Mouse (Mus musculus): ENCODE measurements around the gene Tcf25. TPM values are rescaled to one million over a fixed set of nuclear protein-coding genes. Genes with fewer than 3 reads are reported as not detected.
A peak's percentile ranks its signal among the peaks of the same experiment; 100 is the strongest.
"Not testable (repeated sequence)": the region's sequence is repeated elsewhere in the genome, so short reads cannot be mapped to it uniquely, and the experiment has no call there.

Tcf25 gene
- polyA plus RNA-seq, 1 experiment from 2014 or later, result 50.6 TPM

DNA sequence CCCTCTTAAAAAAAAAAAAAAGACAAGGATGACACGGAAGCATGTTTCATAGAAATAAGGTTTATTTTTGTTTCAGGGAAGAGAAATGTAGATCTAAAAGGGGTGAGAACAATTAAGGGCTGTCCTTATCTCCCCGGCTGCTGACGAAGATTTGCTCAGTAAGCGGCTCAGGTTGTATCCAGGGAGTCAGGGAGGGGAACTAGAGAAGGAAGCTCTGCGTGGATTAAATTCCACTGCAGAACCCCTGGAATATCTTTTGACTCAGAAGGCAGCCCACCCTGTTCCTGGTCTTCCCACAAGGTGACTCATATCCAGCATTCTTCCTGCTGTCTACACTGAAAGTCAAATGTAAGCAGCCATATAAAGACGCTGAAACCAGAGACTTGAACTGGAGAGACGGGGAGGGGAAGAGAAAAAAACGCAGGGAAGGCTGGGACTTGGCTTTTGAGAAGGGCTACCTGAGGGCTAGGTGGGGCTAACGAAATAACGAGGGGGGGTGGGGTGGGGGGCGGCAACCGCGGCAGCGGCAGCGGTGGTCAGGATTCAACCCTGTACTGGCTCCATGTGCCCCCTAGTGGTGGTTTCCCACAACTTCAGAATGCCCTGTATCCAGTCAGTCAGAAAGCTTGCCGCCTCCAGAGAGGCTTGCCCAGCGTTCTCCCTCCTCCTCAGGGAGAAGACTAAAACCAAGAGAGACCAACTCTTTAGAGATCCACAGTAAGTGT lies 48.7 kb downstream of the Tcf25 start:
- no peak overlapping the region for H3K27ac ChIP-seq (replicated peaks)
- no peak for ATAC-seq (ENCODE audit: insufficient read depth)
- H3K4me1 ChIP-seq (replicated peaks), result peaks cover 10% of the 10 kb centered on the region
- peak overlapping the region; percentile 18 for H3K9ac ChIP-seq
- WGBS (ENCODE audit: insufficient replicate concordance), result 4% methylated on average over 17 of the region's 17 CpGs
- peak overlapping the region; percentile 36 for H3K4me3 ChIP-seq (replicated peaks)
- H3K36me3 ChIP-seq (replicated peaks), result no peaks in the 10 kb centered on the region
- peaks cover 3% of the 10 kb centered on the region; the same call in 1 of the 2 replicates for H3K27me3 ChIP-seq
- H3K9me3 ChIP-seq (replicated peaks), result peaks cover 9% of the 10 kb centered on the region
- peak overlapping the region; percentile 66 for H3K4me2 ChIP-seq

DNA sequence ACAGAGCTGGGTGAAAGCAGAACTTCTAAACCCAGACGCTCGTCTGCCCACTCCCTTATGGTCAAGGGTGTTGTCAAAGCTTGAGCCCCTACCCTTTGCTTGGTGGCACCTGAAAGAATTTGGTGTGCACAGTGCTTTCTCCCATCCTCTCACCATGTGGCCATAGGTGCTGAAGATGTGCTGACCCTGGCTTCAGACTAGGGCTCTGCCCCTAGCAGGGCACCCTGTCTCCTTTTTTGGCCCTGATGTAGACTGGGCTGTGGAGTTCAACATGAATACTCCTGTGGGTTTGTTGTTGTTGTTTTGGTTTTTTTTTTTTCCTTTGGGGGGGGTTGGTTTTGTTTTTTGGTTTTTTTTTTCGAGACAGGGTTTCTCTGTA lies 49.2 kb downstream of the Tcf25 start:
- H3K9me3 ChIP-seq (replicated peaks), result peaks cover 15% of the 10 kb centered on the region
- peaks cover 8% of the 10 kb centered on the region for H3K4me1 ChIP-seq (replicated peaks)
- peaks cover 3% of the 10 kb centered on the region; the same call in 1 of the 2 replicates for H3K27me3 ChIP-seq
- WGBS (ENCODE audit: insufficient replicate concordance), result 14% methylated on average over 3 of the region's 3 CpGs
- H3K9ac ChIP-seq, result no peak overlapping the region; the same call in 1 of the 2 replicates
- H3K27ac ChIP-seq (replicated peaks), result no peak overlapping the region
- ATAC-seq (ENCODE audit: insufficient read depth), result no peak
- no peak overlapping the region for H3K4me3 ChIP-seq (replicated peaks)
- H3K4me2 ChIP-seq, result peak overlapping the region; percentile 66
- H3K36me3 ChIP-seq (replicated peaks), result no peaks in the 10 kb centered on the region

GRCm38 (mm10) chr8:123423441-123423840 lies 49.9 kb downstream of the Tcf25 start, which contains the start of gene Def8:
Gene Def8 (plus strand): TSS chr8:123423527.
- Histone ChIP-seq H3K4me2 (peak within 1 kb of the TSS; percentile 66), H3K27ac (replicated peaks) (no peak within 1 kb of the TSS), H3K4me3 (replicated peaks) (peak within 1 kb of the TSS; percentile 36), H3K4me1 (replicated peaks) (peaks cover 8% of the 10 kb centered on the region), H3K9me3 (replicated peaks) (peaks cover 22% of the 10 kb centered on the region), H3K27me3 (peaks cover 3% of the 10 kb centered on the region; the same call in 1 of the 2 replicates), H3K9ac (peak within 1 kb of the TSS; percentile 18; the same call in 1 of the 2 replicates), H3K36me3 (replicated peaks) (no peaks in the 10 kb centered on the region)
- 58% methylated on average over 7 of the region's 7 CpGs for WGBS (ENCODE audit: insufficient replicate concordance)
- no peak for ATAC-seq (ENCODE audit: insufficient read depth)

DNA sequence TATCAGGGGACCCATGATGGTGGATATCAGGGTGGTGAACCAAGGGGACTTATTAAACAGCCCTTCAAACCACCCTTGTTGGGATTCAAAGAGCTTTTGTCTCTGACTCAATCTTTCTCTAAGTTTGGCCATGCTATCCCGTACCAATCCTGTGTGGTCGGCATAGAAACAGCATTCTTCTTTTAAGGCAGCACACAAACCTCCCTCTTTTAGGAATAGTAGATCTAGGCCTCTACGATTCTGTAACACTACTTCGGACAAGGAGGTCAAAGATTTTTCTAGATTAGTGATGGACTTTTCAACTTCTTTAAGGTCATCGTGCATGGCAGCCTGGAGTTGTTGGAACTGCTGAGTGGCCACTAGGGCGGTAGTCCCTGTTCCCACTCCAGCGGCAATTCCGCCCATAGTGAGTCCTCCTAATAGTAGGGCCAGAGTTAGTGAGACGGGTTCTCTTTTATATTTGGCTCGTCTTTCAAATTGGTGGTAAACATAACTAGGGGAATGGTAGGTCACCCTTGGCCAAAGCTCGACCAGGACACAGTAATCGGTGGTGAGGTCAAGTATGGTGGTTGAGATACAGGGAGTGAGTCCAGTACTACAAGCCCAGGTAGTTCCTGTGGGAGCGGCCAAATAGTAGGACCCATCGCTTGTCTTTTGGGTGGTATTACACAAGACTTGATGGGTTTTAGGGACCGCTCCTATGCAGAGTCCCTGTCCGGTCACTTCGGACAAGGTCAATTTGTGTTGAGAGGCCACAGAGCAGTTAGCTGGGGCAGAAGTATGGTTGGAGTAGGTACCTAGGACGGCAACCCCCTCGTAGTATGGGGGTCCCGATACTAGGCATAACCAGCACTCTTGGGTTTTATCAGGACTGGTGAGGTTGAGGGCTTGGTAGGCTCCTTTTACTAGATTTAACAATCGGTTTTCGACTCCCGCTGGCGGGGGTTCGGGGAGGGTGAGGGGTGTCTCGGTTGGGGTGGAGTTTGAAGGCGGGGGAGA lies 53.3 kb downstream of the Tcf25 start:
- Histone ChIP-seq H3K4me1 (replicated peaks) (peaks cover 8% of the 10 kb centered on the region), H3K27me3 (no peaks in the 10 kb centered on the region), H3K4me2 (no peak overlapping the region), H3K4me3 (replicated peaks) (no peak overlapping the region), H3K27ac (replicated peaks) (no peak overlapping the region), H3K36me3 (replicated peaks) (no peaks in the 10 kb centered on the region), H3K9ac (no peak overlapping the region), H3K9me3 (replicated peaks) (peaks cover 39% of the 10 kb centered on the region)
- ATAC-seq (ENCODE audit: insufficient read depth), result no peak
- WGBS (ENCODE audit: insufficient replicate concordance), result 86% methylated on average over 27 of the region's 27 CpGs

GRCm38 (mm10) chr8:123427639-123428275 lies 54.2 kb downstream of the Tcf25 start:
- Histone ChIP-seq H3K27me3 (no peaks in the 10 kb centered on the region), H3K4me3 (replicated peaks) (no peak overlapping the region), H3K36me3 (replicated peaks) (no peaks in the 10 kb centered on the region), H3K27ac (replicated peaks) (no peak overlapping the region), H3K4me2 (no peak overlapping the region), H3K4me1 (replicated peaks) (no peaks in the 10 kb centered on the region), H3K9ac (no peak overlapping the region), H3K9me3 (replicated peaks) (peaks cover 45% of the 10 kb centered on the region)
- no peak for ATAC-seq (ENCODE audit: insufficient read depth)
- 84% methylated on average over 24 of the region's 24 CpGs for WGBS (ENCODE audit: insufficient replicate concordance)

- WGBS (ENCODE audit: insufficient replicate concordance), result 90% methylated on average over 29 of the region's 29 CpGs
- no peak overlapping the region for H3K9ac ChIP-seq
- H3K27me3 ChIP-seq, result no peaks in the 10 kb centered on the region
- H3K27ac ChIP-seq (replicated peaks), result no peak overlapping the region
- H3K4me1 ChIP-seq (replicated peaks), result no peaks in the 10 kb centered on the region
- ATAC-seq (ENCODE audit: insufficient read depth), result no peak
- peaks cover 45% of the 10 kb centered on the region for H3K9me3 ChIP-seq (replicated peaks)
- H3K4me3 ChIP-seq (replicated peaks), result no peak overlapping the region
- no peak overlapping the region for H3K4me2 ChIP-seq
- no peaks in the 10 kb centered on the region for H3K36me3 ChIP-seq (replicated peaks)
Observed at GRCm38 (mm10) chr8:123428343-123428893, 54.9 kb downstream of the Tcf25 start.

DNA sequence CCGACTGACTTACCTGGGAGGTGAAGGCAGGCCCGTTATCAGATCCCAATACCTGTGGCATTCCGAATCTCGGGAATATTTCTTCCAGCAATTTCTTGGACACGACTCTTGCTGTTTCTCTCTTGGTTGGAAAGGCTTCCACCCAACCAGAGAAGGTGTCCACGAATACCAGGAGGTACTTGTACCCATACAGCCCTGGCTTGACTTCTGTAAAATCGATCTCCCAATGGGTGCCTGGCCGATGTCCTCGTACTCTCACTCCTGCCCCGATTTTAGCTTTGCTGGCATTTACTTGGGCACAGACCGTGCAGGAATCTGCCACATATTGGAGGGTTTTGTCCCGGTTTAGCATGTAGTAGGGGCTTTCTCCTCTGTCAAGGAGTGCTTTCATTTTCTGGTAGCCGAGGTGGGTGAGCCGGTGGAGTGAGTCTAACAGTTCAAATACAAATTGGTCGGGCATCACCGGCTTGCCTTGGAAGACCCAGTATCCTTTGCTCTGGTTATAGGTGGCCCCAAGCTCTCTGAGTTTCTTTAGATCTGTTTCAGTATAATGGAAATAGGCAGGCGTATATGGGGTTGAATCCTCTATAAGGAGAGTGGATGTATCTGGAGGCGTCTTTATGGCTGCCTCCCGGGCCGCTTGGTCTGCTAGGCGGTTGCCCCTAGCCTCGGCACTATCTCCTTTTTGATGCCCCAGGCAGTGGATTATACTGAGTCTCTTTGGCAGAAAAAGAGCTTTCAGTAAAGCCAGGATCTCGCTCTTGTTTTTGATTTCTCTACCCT lies 55.6 kb downstream of the Tcf25 start:
- H3K4me1 ChIP-seq (replicated peaks), result no peaks in the 10 kb centered on the region
- 81% methylated on average over 23 of the region's 23 CpGs for WGBS (ENCODE audit: insufficient replicate concordance)
- ATAC-seq (ENCODE audit: insufficient read depth), result no peak
- H3K27ac ChIP-seq (replicated peaks), result no peak overlapping the region
- no peak overlapping the region for H3K4me3 ChIP-seq (replicated peaks)
- peaks cover 45% of the 10 kb centered on the region for H3K9me3 ChIP-seq (replicated peaks)
- H3K27me3 ChIP-seq, result no peaks in the 10 kb centered on the region
- H3K9ac ChIP-seq, result no peak overlapping the region
- H3K36me3 ChIP-seq (replicated peaks), result no peaks in the 10 kb centered on the region
- H3K4me2 ChIP-seq, result no peak overlapping the region

DNA sequence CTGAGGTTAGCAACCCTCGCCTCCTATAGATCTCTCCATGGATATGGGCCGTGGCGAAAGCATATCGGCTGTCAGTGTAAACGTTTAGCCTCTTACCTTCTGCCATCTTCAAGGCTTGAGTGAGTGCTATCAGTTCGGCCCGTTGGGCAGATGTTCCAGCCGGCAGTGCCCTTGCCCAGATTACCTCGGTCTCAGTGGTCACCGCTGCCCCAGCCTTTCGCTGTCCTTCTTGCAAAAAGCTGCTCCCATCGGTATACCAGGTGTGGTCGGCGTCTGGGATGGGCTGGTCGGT lies 56.1 kb downstream of the Tcf25 start:
- not testable (repeated sequence) for H3K4me3 ChIP-seq (replicated peaks); H3K27me3 ChIP-seq; H3K36me3 ChIP-seq (replicated peaks); H3K4me2 ChIP-seq; H3K9ac ChIP-seq; H3K27ac ChIP-seq (replicated peaks); H3K4me1 ChIP-seq (replicated peaks); ATAC-seq (ENCODE audit: insufficient read depth)
- peaks cover 45% of the 10 kb centered on the region for H3K9me3 ChIP-seq (replicated peaks)
- 80% methylated on average over 15 of the region's 15 CpGs for WGBS (ENCODE audit: insufficient replicate concordance)

DNA sequence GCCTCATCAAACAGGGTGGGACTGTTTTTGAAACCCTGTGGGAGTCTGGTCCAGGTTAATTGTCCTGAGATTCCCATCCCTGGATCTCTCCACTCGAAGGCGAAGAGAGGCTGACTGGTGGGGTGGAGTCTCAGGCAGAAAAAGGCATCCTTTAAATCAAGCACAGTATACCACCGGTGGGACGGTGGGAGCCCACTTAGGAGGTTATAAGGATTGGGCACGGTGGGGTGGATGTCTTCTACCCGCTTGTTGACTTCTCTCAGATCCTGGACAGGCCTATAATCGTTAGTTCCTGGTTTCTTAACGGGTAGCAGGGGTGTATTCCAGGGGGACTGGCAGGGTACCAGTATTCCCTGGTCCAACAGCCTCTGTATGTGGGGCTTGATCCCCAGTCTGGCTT lies 57.4 kb downstream of the Tcf25 start:
- 69% methylated on average over 8 of the region's 8 CpGs for WGBS (ENCODE audit: insufficient replicate concordance)

GRCm38 (mm10) chr8:123431616-123432365 lies 58.2 kb downstream of the Tcf25 start:
- Histone ChIP-seq H3K9me3 (replicated peaks) (peaks cover 40% of the 10 kb centered on the region), H3K4me1 (replicated peaks) (no peaks in the 10 kb centered on the region), H3K27me3 (no peaks in the 10 kb centered on the region), H3K9ac (no peak overlapping the region), H3K27ac (replicated peaks) (no peak overlapping the region), H3K4me3 (replicated peaks) (no peak overlapping the region), H3K4me2 (no peak overlapping the region), H3K36me3 (replicated peaks) (no peaks in the 10 kb centered on the region)
- WGBS (ENCODE audit: insufficient replicate concordance), result 86% methylated on average over 25 of the region's 25 CpGs
- no peak for ATAC-seq (ENCODE audit: insufficient read depth)

More for the DNA sequence above, 57.4 kb downstream of the Tcf25 start:
- H3K36me3 ChIP-seq (replicated peaks); H3K9ac ChIP-seq; H3K4me2 ChIP-seq; H3K27ac ChIP-seq (replicated peaks); H3K4me3 ChIP-seq (replicated peaks); ATAC-seq (ENCODE audit: insufficient read depth); H3K4me1 ChIP-seq (replicated peaks); H3K27me3 ChIP-seq: not testable (repeated sequence)
- peaks cover 45% of the 10 kb centered on the region for H3K9me3 ChIP-seq (replicated peaks)

All from liver, embryonic 15.5 days (tissue).